Mouse (Mus musculus): Measurements from ENCODE around the gene Gm2916.
"Not testable (repeated sequence)": the region's sequence is repeated elsewhere in the genome, so short reads cannot be mapped to it uniquely, and the experiment has no call there.

Gm2916 gene

DNA sequence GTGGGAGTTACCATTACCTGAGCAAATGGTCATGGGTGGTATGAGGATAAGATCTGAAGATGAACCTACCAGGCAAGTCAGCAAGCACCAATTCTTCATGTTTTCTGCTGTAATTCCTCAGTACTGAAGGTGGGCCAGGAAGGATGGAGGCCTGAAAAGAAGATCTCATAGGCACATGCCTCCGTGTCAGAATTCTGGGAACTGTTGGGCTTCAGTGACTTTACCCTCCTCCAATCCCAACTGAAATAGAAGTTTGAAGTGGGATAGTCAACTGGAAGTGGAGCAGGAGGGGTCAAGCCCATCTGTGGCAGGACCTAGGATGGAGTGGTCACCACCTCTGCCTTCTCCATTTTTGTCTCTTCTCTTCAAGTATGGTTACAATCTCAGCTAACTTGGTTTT is at the start of gene Gm2916:
Gm2916 (plus strand) TSS at position 301 of the 400 bp plus-strand sequence.
- not testable (repeated sequence) for DNase-seq (ENCODE audit: extremely low read depth, insufficient read length, low spot score)

DNA sequence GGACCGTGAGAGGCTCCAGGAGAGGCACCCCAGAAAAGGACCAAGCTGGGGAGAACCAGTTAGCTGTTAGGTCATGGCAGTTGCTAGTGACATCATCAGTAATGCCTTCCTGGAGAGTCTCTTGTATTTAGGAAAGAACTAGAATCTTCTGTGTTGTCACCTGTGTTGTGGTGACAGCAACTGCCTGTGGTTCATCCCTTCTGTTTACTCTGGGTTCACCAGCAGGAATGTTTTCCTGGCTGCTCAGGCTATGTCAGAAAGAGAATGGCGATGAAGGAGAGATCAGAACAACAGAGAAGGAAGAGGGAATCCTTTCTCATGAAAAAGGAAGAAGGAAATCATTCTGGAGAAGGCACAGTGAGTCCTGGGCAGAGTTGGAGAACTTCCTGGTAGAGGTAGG is 38.0 kb upstream of the Gm2916 start, which contains the start of gene Gm3033:
Gm3033 (plus strand) TSS at position 301 of the 400 bp plus-strand sequence.
- DNase-seq (ENCODE audit: extremely low read depth, insufficient read length, low spot score): not testable (repeated sequence)

DNA sequence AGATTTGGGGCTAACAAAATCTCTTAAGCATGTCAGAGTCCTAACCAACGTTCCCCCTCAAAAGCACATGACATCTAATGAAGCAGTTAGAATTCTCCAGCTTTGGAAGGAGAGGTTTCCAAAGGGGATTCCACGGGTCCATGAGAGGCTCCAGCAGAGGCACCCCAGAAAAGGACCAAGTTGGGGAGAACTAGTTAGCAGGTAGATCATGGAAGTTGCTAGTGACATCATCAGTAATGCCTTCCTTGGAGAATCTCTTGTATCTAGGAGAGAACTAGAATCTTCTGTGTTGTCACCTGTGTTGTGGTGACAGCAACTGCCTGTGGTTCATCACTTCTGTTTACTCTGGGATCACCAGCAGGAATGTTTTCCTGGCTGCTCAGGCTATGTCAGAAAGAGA is 47.5 kb downstream of the Gm2916 start, which contains the start of gene Gm3029:
Gm3029 (plus strand) TSS at position 301 of the 400 bp plus-strand sequence.
- not testable (repeated sequence) for DNase-seq (ENCODE audit: extremely low read depth, insufficient read length, low spot score)

DNA sequence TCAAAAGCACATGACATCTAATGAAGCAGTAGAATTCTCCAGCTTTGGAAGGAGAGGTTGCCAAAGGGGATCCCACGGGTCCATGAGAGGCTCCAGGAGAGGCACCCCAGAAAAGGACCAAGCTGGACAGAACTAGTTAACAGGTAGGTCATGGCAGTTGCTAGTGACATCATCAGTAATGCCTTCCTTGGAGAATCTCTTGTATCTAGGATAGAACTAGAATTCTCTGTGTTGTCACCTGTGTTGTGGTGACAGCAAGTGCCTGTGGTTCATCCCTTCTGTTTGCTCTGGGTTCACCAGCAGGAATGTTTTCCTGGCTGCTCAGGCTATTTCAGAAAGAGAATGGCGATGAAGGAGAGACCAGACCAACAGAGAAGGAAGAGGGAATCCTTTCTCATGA is 79.3 kb downstream of the Gm2916 start, which contains the start of gene Gm3095:
Gm3095 (plus strand) TSS at position 301 of the 400 bp plus-strand sequence.
- not testable (repeated sequence) for DNase-seq (ENCODE audit: extremely low read depth, insufficient read length, low spot score)

Measured in 3134 (cell line).